Mouse (Mus musculus) liver, adult 2 months (tissue): ENCODE measurements around the gene Gm5678.

Experiments used
- CTCF ChIP-seq: fragments of 200-500 bp; IDR thresholded peaks from 2 replicates; pipeline ENCODE4 v1.5.1; 2011; ENCODE audit warnings: low read depth, low read length, control low read depth
- POLR2A ChIP-seq: fragments of 200-500 bp; IDR thresholded peaks from 2 replicates; pipeline ENCODE4 v1.6.1; 2011; ENCODE audit warnings: low read length, control low read depth; ENCODE audit not compliant: insufficient read depth; ENCODE audit errors: extremely low read depth

- no peak for TF ChIP-seq POLR2A
- TF ChIP-seq CTCF: no peak
These were observed 48.5 kb downstream of the Gm5678 start for GRCm38 (mm10) chr16:93676376-93676775.
